In genomic region chr12:34312113-34312719, GRCm38 (mm10) we compare ENCODE assay signal across 22 mouse cellular contexts.
DNase-seq lines count a peak whose midpoint lies in the region; ATAC-seq and TF ChIP-seq lines count a peak whose summit lies in the region.
"Had no signal": no experiment of that assay in that cellular context is flagged by ENCODE, and none has a peak within 500 bp of the region (broad histone marks: within the 10 kb centered on the region; RNA-seq: fewer than 3 reads in every experiment).

No protein-coding gene starts in this region.

- 61% methylated on average over 15 of the region's 15 CpGs for WGBS in limb, embryonic 13.5 days
- whole genome bisulfite sequencing in limb, embryonic 10.5 days, result 79% methylated on average over 15 of the region's 15 CpGs
- 59% methylated on average over 15 of the region's 15 CpGs for WGBS in limb, embryonic 14.5 days
- 55% methylated on average over 15 of the region's 15 CpGs for WGBS in limb, embryonic 15.5 days
- 86% methylated on average over 15 of the region's 15 CpGs for WGBS in neural tube, embryonic 15.5 days

- ATAC-seq in limb, embryonic 13.5 days (ENCODE audit: low FRiP score, low read depth), result peak; percentile 73
- peak; percentile 78 for ATAC-seq in limb, embryonic 14.5 days (ENCODE audit: low FRiP score, low read depth)
- ATAC-seq in limb, embryonic 15.5 days (ENCODE audit: insufficient number of reproducible peaks, low FRiP score, low TSS enrichment, low read depth), result peak; percentile 48; the same call in 1 of the 2 replicates
- no peak for ATAC-seq in neural tube, embryonic 15.5 days (ENCODE audit: low FRiP score)
- ATAC-seq: activated CD4-positive, CD25-positive, alpha-beta regulatory T cell, adult 4 months; CD4-positive, CD25-positive, alpha-beta regulatory T cell, adult 4 months; Patski had no signal

- peak; percentile 19 for DNase-seq in gastrocnemius, adult 2 months
- DNase-seq in gastrocnemius, postnatal 14 days, result no peak
- no peak for DNase-seq in limb, embryonic 10.5 days (ENCODE audit: low spot score)
- DNase-seq in limb, embryonic 14.5 days (ENCODE audit: low spot score), result peak; percentile 45
- no peak for DNase-seq in layer of hippocampus, postnatal 10 days (ENCODE audit: low spot score in 2 of 2)
- DNase-seq: adrenal gland, adult 2 months; adrenal gland, adult 8-10 months; adrenal gland, postnatal 10 days; adrenal gland, postnatal 14 days; adrenal gland, postnatal 25 days; adrenal gland, postnatal 36 days; B cell, adult 2 months; cerebellum, adult 11 months; cerebellum, adult 11-12 months had no signal

- intact Hi-C loops in gastrocnemius, adult 2 months (cut with DNase I), result no loop called here
- intact Hi-C loops in gastrocnemius, postnatal 14 days (cut with DNase I; ENCODE audit: low total_unique reads), result no loop called here

- no peak for TF ChIP-seq POLR2A in limb, embryonic 14.5 days (IDR thresholded peaks at IDR 0.05; ENCODE audit: borderline replicate concordance, extremely low read depth, insufficient read depth, insufficient read length)

- no peaks in the 10 kb centered on the region for H3K36me3 ChIP-seq in limb, embryonic 13.5 days
- no peaks in the 10 kb centered on the region for H3K36me3 ChIP-seq in limb, embryonic 10.5 days
- no peaks in the 10 kb centered on the region for H3K36me3 ChIP-seq in limb, embryonic 14.5 days (ENCODE audit: control insufficient read depth, insufficient read depth, low read length)
- H3K36me3 ChIP-seq in limb, embryonic 15.5 days, result no peaks in the 10 kb centered on the region
- H3K36me3 ChIP-seq in neural tube, embryonic 15.5 days, result no peaks in the 10 kb centered on the region
- H3K36me3 ChIP-seq: G1E had no signal

- H3K27me3 ChIP-seq in limb, embryonic 13.5 days, result no peaks in the 10 kb centered on the region
- no peaks in the 10 kb centered on the region for H3K27me3 ChIP-seq in limb, embryonic 10.5 days (ENCODE audit: low read depth, poor library complexity, severe bottlenecking)
- no peaks in the 10 kb centered on the region for H3K27me3 ChIP-seq in limb, embryonic 14.5 days (ENCODE audit: control insufficient read depth, insufficient read depth, low read length)
- no peaks in the 10 kb centered on the region for H3K27me3 ChIP-seq in limb, embryonic 15.5 days
- no peaks in the 10 kb centered on the region for H3K27me3 ChIP-seq in neural tube, embryonic 15.5 days (replicated peaks)
- H3K27me3 ChIP-seq: CH12.LX, Patski had no signal

- no peak overlapping the region for H3K4me2 ChIP-seq in limb, embryonic 13.5 days (replicated peaks)
- no peak overlapping the region for H3K4me2 ChIP-seq in limb, embryonic 14.5 days (replicated peaks; ENCODE audit: low read depth, low read length, severe bottlenecking)
- no peak overlapping the region for H3K4me2 ChIP-seq in limb, embryonic 15.5 days
- no peak overlapping the region for H3K4me2 ChIP-seq in neural tube, embryonic 15.5 days

- 0 out of 2 replicates have a peak overlapping the region, but pooled peaks have one; percentile 26 for H3K4me3 ChIP-seq in gastrocnemius, adult 2 months
- no peak overlapping the region for H3K4me3 ChIP-seq in limb, embryonic 13.5 days
- H3K4me3 ChIP-seq in limb, embryonic 10.5 days, result no peak overlapping the region
- no peak overlapping the region for H3K4me3 ChIP-seq in limb, embryonic 14.5 days (replicated peaks; ENCODE audit: low read length)
- H3K4me3 ChIP-seq in limb, embryonic 15.5 days, result no peak overlapping the region
- H3K4me3 ChIP-seq in neural tube, embryonic 15.5 days (replicated peaks), result no peak overlapping the region

- no peak for TF ChIP-seq CTCF in gastrocnemius, adult 2 months (IDR thresholded peaks at IDR 0.05)

- no peaks in the 10 kb centered on the region for H3K9me3 ChIP-seq in limb, embryonic 13.5 days
- no peaks in the 10 kb centered on the region for H3K9me3 ChIP-seq in limb, embryonic 10.5 days (replicated peaks)
- no peaks in the 10 kb centered on the region for H3K9me3 ChIP-seq in limb, embryonic 14.5 days (ENCODE audit: control insufficient read depth, low read length)
- H3K9me3 ChIP-seq in limb, embryonic 15.5 days, result no peaks in the 10 kb centered on the region
- no peaks in the 10 kb centered on the region for H3K9me3 ChIP-seq in neural tube, embryonic 15.5 days (replicated peaks)

- H3K9ac ChIP-seq in limb, embryonic 13.5 days, result no peak overlapping the region
- no peak overlapping the region for H3K9ac ChIP-seq in limb, embryonic 14.5 days (ENCODE audit: low read depth, low read length, severe bottlenecking)
- no peak overlapping the region for H3K9ac ChIP-seq in limb, embryonic 15.5 days
- no peak overlapping the region for H3K9ac ChIP-seq in neural tube, embryonic 15.5 days (replicated peaks)

- no peak overlapping the region for H3K27ac ChIP-seq in gastrocnemius, adult 2 months
- H3K27ac ChIP-seq in limb, embryonic 13.5 days, result no peak overlapping the region
- no peak overlapping the region for H3K27ac ChIP-seq in limb, embryonic 10.5 days
- no peak overlapping the region for H3K27ac ChIP-seq in limb, embryonic 14.5 days (replicated peaks; ENCODE audit: low read depth, low read length)
- no peak overlapping the region for H3K27ac ChIP-seq in limb, embryonic 15.5 days
- no peak overlapping the region for H3K27ac ChIP-seq in neural tube, embryonic 15.5 days (replicated peaks)

- no peaks in the 10 kb centered on the region for H3K4me1 ChIP-seq in limb, embryonic 13.5 days
- H3K4me1 ChIP-seq in limb, embryonic 10.5 days, result no peaks in the 10 kb centered on the region
- no peaks in the 10 kb centered on the region for H3K4me1 ChIP-seq in limb, embryonic 14.5 days (ENCODE audit: control insufficient read depth, insufficient read depth, low read length)
- H3K4me1 ChIP-seq in limb, embryonic 15.5 days, result peaks cover 4% of the 10 kb centered on the region; the same call in 1 of the 2 replicates
- H3K4me1 ChIP-seq in neural tube, embryonic 15.5 days, result no peaks in the 10 kb centered on the region

Comparison
In these comparisons a context has a peak if more than half of its experiments do, and no peak if none do; other contexts are left out.
1. DNase-seq: peak in gastrocnemius, adult 2 months (single experiment) and limb, embryonic 14.5 days (single experiment); none in gastrocnemius, postnatal 14 days (single experiment), limb, embryonic 10.5 days (single experiment) and layer of hippocampus, postnatal 10 days (0 of 2).